Mouse (Mus musculus) hindbrain, embryonic 13.5 days (tissue): ENCODE measurements at regions not wholly inside any gene's neighbourhood (a gene's known extent, or its start where the extent isn't known, plus 50 kb on each side); places are given as distances from the start of the nearest gene placed in this dataset.
A peak's percentile ranks its signal among the peaks of the same experiment; 100 is the strongest.

Experiments used
- ATAC-seq: fragments of 200-750 bp; cut with Nextera tagmentation; 2 replicates; pipeline ENCODE4 v1.8.0; 2017; ENCODE audit warnings: moderate TSS enrichment; ENCODE audit not compliant: low FRiP score
- H3K27ac ChIP-seq: fragments of 300-500 bp; sonication (generic); 2 replicates; pipeline ENCODE4 v1.5.1; 2015; ENCODE audit warnings: inconsistent platforms, mild to moderate bottlenecking, moderate library complexity
- H3K27me3 ChIP-seq: fragments of 300-500 bp; sonication (generic); 2 replicates; pipeline ENCODE4 v1.6.1; 2015; ENCODE audit warnings: mild to moderate bottlenecking, inconsistent platforms
- H3K36me3 ChIP-seq: fragments of 300-500 bp; sonication (generic); 2 replicates; pipeline ENCODE4 v1.6.1; 2015; ENCODE audit warnings: mild to moderate bottlenecking, inconsistent platforms
- H3K4me1 ChIP-seq: fragments of 300-500 bp; sonication (generic); replicated peaks from 2 replicates; pipeline ENCODE4 v1.6.1; 2015; ENCODE audit warnings: inconsistent platforms
- H3K4me2 ChIP-seq: fragments of 300-500 bp; sonication (generic); 2 replicates; pipeline ENCODE4 v1.6.1; 2015; ENCODE audit warnings: inconsistent platforms, mild to moderate bottlenecking, moderate library complexity
- H3K4me3 ChIP-seq: fragments of 300-500 bp; sonication (generic); 2 replicates; pipeline ENCODE4 v1.5.1; 2015; ENCODE audit warnings: mild to moderate bottlenecking, inconsistent platforms
- H3K9ac ChIP-seq: fragments of 300-500 bp; sonication (generic); 2 replicates; pipeline ENCODE4 v1.6.1; 2015; ENCODE audit warnings: mild to moderate bottlenecking, inconsistent platforms
- H3K9me3 ChIP-seq: fragments of 300-500 bp; sonication (generic); 2 replicates; pipeline ENCODE4 v1.6.1; 2016; ENCODE audit warnings: inconsistent platforms
- WGBS: fragments of 180-500 bp; shearing (Covaris S2); methylation state at CpG from one replicate; pipeline ENCODE4 v1.1.7; 2015; 5-methylcytosine and 5-hydroxymethylcytosine counted together

DNA sequence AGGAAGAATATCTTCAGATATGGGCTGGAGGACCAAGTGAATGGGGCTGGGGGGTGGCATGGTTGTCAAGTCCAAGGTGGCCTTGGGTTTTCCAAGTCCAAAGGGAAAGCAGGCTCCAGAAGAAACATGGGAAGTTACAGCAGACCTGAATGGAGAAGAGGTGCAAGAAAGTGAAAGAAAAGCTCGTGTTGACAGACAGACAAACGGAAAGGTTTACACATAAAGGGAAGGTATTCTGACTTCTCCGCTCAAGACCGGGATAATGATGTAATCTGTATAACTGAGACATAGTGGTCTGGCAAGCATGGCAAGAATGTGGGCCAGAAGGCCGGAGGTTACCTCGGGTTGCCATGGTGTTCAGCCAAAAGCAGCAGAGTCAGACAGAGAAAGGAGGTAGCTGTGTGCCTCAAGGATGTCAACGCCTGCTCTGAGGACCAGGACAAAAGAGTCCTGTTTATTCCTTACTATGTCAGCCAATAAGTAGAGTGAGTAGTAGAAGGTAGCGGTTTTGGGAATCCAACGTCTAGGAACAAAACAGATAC is 50.8 kb upstream of the Elk3 start:
- WGBS, result 83% methylated on average over 9 of the region's 9 CpGs
- H3K4me1 ChIP-seq, result no peaks in the 10 kb centered on the region
- ATAC-seq, result no peak
- H3K9ac ChIP-seq, result no peak overlapping the region
- no peak overlapping the region for H3K4me3 ChIP-seq
- H3K36me3 ChIP-seq, result no peaks in the 10 kb centered on the region
- no peaks in the 10 kb centered on the region for H3K9me3 ChIP-seq
- no peak overlapping the region for H3K4me2 ChIP-seq
- H3K27me3 ChIP-seq, result no peaks in the 10 kb centered on the region
- no peak overlapping the region for H3K27ac ChIP-seq

DNA sequence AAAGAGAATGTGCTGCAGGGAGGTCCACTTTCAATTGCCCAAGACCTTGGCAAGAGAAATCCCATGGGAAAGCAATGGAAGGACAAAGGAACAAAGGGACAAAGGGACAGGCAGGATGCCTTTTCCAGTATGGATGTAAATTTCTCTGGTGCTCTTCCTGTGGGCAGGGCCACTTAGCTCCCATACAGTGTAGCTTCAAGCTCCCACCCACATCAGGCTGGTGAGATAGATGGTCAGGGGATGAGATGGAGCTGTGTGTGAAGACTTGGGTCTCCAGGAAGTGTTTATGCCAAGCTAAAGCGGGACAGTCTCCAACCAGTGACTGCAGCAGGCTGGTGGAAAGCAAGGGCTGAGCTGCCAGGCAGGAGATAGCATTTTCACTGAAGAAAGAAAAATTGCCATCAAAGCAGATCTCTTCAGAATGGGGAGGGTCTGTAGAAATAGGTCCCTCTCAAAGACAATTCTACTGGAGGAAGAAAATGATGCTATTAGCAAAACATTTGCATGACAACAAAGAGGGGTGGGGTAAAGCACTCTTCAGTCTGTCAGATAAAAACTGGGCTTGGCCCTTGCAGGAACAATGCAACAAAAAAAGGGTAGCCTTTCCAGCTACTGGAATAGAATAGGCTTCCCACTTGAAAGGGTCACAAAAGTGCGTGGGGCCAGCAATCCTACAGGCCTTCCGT is 53.3 kb upstream of the Elk3 start:
- H3K36me3 ChIP-seq, result no peaks in the 10 kb centered on the region
- H3K9me3 ChIP-seq, result no peaks in the 10 kb centered on the region
- no peak overlapping the region for H3K9ac ChIP-seq
- ATAC-seq, result no peak
- H3K27me3 ChIP-seq, result no peaks in the 10 kb centered on the region
- no peaks in the 10 kb centered on the region for H3K4me1 ChIP-seq
- no peak overlapping the region for H3K4me3 ChIP-seq
- 46% methylated on average over 3 of the region's 3 CpGs for WGBS
- H3K27ac ChIP-seq, result no peak overlapping the region
- H3K4me2 ChIP-seq, result no peak overlapping the region

DNA sequence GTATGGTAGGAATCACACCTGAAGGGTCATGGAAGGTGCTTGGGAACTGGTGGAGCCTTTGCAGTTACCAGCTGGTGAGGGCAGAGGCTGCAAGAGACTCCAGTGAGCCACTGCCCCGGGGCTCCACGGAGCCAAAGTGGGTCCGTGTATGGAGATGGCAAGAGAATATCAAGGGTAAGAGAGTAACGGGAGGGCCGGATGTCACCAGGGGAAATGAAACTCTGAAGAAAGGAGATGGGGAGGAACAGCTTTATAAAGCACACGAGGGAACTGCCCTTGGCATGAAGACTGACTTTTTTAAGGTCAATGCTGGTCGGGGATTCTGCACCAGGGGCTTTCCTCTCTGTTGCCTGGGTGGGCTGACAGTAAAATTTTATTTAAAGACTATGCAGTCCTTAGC is 53.9 kb upstream of the Elk3 start:
- no peak for ATAC-seq
- WGBS, result 82% methylated on average over 7 of the region's 7 CpGs
- Histone ChIP-seq H3K4me3 (no peak overlapping the region), H3K36me3 (no peaks in the 10 kb centered on the region), H3K27ac (no peak overlapping the region), H3K27me3 (no peaks in the 10 kb centered on the region), H3K4me1 (no peaks in the 10 kb centered on the region), H3K9me3 (no peaks in the 10 kb centered on the region), H3K9ac (no peak overlapping the region), H3K4me2 (no peak overlapping the region)

DNA sequence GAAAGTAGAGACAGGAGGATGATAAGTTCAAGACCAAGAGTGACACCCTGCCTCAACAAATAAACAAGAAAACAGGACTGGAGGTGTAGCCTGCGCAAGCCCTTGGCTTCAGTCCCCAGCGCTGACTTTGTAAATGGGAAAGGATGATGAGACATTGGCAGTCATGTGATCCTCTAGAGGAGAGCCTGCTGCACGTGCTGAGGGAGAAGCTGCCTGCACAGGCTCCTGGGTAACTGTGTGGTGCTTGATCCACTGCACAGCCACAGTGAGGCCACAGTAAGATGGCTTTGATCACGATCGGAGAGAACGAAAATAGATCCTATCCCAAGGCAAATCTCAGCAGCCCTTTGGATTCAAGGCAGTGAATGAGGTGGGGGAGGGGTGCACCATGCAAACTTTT is 54.4 kb upstream of the Elk3 start:
- ATAC-seq, result no peak
- Histone ChIP-seq H3K27me3 (no peaks in the 10 kb centered on the region), H3K4me2 (no peak overlapping the region), H3K4me1 (no peaks in the 10 kb centered on the region), H3K27ac (no peak overlapping the region), H3K4me3 (no peak overlapping the region), H3K36me3 (no peaks in the 10 kb centered on the region), H3K9me3 (no peaks in the 10 kb centered on the region), H3K9ac (no peak overlapping the region)
- WGBS, result 78% methylated on average over 6 of the region's 6 CpGs

DNA sequence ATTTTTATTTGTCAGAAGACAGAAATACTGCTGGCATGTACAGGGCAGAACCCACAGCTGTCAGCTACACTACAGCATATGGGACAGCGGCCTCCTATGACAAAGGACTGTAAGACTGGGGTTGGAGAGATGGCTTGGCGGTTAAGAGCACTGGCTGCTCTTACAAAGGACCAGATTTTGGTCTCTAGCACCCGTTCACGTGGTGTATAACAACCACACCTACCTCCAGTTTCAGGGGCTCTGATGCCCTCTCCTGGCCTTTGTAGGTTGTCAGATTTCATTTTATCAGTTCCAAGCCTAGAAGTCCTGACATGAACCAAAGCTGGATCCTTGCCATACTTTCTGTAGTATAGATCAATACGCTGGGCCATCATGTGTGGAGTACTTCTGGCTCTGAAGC is 54.9 kb upstream of the Elk3 start:
- 82% methylated on average over 5 of the region's 5 CpGs for WGBS
- H3K9me3 ChIP-seq, result no peaks in the 10 kb centered on the region
- no peak overlapping the region for H3K9ac ChIP-seq
- no peaks in the 10 kb centered on the region for H3K4me1 ChIP-seq
- H3K36me3 ChIP-seq, result no peaks in the 10 kb centered on the region
- H3K4me2 ChIP-seq, result no peak overlapping the region
- no peaks in the 10 kb centered on the region for H3K27me3 ChIP-seq
- H3K4me3 ChIP-seq, result no peak overlapping the region
- no peak for ATAC-seq
- H3K27ac ChIP-seq, result no peak overlapping the region

DNA sequence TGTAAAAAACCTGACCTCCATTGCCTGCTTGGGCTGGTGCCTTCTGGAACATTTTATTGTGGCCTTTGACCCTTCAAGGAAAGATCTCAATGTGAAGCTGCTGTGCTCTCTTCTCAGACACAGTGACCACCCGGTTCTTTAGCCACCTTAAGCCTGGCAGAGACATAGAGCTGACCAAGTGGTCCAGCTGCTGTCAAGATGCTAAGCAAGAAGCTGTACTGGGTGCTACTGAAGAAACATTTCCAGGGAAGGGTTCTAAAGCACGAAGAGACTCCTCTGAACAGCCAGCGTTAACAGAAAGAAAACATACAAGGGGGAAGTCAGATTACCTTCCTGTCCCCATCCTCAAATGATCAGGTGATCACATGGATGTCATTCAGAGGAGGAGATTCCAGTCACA is 58.8 kb upstream of the Elk3 start:
- Histone ChIP-seq H3K27ac (no peak overlapping the region), H3K36me3 (no peaks in the 10 kb centered on the region), H3K9me3 (no peaks in the 10 kb centered on the region), H3K4me1 (peaks cover 9% of the 10 kb centered on the region; the same call in 1 of the 2 replicates), H3K27me3 (no peaks in the 10 kb centered on the region), H3K9ac (no peak overlapping the region), H3K4me3 (no peak overlapping the region), H3K4me2 (no peak overlapping the region)
- no peak for ATAC-seq
- 73% methylated on average over 3 of the region's 3 CpGs for WGBS

DNA sequence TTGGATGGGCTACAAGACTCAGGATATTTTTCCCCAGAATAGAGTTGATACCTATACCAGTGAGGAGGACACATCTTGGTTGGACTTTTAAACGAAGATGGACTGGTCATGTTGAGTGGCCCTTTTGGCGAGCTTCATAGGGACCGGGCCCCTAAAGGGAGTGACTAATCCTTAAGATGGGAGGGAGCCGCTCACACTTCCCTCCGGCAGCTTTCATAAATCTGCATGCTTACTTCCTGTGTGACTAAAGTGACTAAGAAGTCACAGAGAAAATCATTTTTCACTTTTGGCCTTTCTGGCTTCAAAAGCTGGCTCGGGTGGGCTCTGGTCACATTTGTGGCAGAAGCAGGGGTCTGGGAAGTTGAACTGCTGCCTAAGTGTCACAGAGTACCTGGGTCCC is 59.4 kb upstream of the Elk3 start:
- no peak overlapping the region for H3K27ac ChIP-seq
- no peaks in the 10 kb centered on the region for H3K36me3 ChIP-seq
- H3K4me1 ChIP-seq, result peaks cover 14% of the 10 kb centered on the region; the same call in 1 of the 2 replicates
- ATAC-seq, result no peak
- no peak overlapping the region for H3K4me2 ChIP-seq
- 85% methylated on average over 6 of the region's 6 CpGs for WGBS
- H3K9ac ChIP-seq, result no peak overlapping the region
- H3K4me3 ChIP-seq, result no peak overlapping the region
- no peaks in the 10 kb centered on the region for H3K9me3 ChIP-seq
- no peaks in the 10 kb centered on the region for H3K27me3 ChIP-seq

DNA sequence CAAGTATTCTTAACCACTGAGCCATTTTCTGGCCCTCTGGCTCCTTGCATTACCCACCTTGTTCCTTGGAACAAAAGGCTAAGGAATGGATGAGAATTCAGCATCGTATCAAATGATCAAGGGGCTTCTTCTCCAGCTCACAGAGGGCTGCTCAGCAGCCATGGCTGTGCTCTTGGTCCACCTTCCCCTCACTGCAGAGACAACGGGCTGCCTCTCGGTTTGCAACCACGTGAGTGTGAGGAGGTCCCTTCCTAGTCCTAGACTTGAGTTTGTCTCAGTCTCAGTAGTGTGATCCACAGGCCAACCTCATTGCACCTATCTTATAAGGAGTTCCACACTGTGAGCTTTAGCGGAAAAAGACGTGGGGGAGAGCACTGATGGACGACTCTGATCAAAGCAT is 61.3 kb upstream of the Elk3 start:
- Histone ChIP-seq H3K27me3 (no peaks in the 10 kb centered on the region), H3K27ac (no peak overlapping the region), H3K9ac (no peak overlapping the region), H3K4me2 (no peak overlapping the region), H3K36me3 (no peaks in the 10 kb centered on the region), H3K9me3 (no peaks in the 10 kb centered on the region), H3K4me3 (no peak overlapping the region), H3K4me1 (peaks cover 14% of the 10 kb centered on the region; the same call in 1 of the 2 replicates)
- WGBS, result 88% methylated on average over 7 of the region's 7 CpGs
- no peak for ATAC-seq

DNA sequence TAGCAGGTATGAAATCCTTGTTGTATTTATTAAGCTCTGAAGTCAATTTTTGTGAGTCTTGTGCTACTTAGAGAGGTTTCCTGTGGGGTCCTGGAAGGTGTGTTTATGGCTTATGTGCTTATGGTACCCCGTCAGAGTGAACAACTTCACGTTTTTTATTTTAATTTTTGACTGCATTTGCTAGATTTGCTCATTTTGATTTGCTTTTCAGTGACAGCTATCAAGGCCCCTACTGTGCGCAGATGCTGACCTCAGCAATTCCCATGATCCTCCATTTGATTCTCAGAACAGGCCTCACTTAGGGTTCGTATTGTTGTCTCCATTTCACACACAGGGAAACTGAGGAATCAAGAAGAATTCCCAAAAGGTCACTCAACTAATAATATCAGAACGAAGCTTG is 62.3 kb upstream of the Elk3 start:
- peaks cover 14% of the 10 kb centered on the region; the same call in 1 of the 2 replicates for H3K4me1 ChIP-seq
- H3K27me3 ChIP-seq, result no peaks in the 10 kb centered on the region
- H3K4me2 ChIP-seq, result no peak overlapping the region
- H3K9me3 ChIP-seq, result no peaks in the 10 kb centered on the region
- no peak overlapping the region for H3K4me3 ChIP-seq
- no peak overlapping the region for H3K9ac ChIP-seq
- H3K36me3 ChIP-seq, result no peaks in the 10 kb centered on the region
- 87% methylated on average over 5 of the region's 5 CpGs for WGBS
- H3K27ac ChIP-seq, result no peak overlapping the region
- no peak for ATAC-seq

DNA sequence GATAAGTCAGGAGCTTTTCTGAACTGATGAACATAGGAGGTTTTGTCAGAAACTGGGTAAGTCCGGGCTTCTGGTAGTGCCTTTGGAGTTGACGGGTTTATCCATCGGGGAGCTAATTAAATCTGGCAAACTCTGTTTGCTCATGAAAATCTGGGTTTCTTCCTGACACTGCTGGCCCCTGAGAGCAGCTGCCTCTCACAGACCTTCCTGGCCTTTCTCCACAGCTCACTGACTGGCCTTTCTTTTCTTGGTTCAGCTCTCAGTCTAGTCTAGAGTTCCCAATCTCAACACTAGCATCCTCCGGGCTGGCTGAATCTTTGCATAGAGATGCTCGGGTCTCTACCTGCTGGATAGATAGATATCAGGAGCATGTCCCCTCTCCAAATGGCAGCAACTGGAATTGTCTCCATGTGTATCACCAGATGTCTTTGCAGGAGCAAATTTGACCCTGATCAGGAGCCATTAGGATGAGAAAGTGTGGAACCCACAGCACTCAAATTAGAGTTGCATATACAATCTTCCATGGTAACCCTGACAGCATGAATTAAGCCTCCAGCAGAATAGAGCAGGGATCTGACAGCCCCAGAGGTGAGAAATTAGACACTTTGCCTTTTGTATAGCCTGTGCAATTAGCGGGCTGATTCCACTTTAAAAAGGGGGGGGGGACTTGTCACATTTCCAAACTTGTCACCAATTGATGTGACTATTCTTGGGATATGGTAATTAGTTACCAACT is 63.2 kb upstream of the Elk3 start:
- Histone ChIP-seq H3K36me3 (no peaks in the 10 kb centered on the region), H3K27me3 (no peaks in the 10 kb centered on the region), H3K4me2 (no peak overlapping the region), H3K9me3 (no peaks in the 10 kb centered on the region), H3K4me1 (peaks cover 14% of the 10 kb centered on the region; the same call in 1 of the 2 replicates), H3K27ac (no peak overlapping the region), H3K4me3 (no peak overlapping the region), H3K9ac (no peak overlapping the region)
- 76% methylated on average over 6 of the region's 6 CpGs for WGBS
- no peak for ATAC-seq

DNA sequence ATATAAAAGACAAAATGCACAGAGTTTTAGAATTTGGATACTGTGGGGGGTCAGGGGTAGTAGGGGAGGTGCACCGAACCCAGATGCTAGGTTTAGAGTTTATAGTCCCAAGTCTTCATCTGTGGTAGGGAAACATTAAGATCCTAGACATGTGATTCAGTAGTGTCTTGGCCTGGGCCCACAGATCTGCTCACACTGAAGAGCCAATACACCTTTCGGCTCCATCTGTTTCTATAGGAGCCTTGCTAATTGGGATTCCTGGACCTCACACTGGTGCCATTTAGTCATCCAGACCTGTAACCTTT is 63.7 kb upstream of the Elk3 start:
- Histone ChIP-seq H3K4me2 (no peak overlapping the region), H3K36me3 (no peaks in the 10 kb centered on the region), H3K27ac (peak overlapping the region; percentile 35; the same call in 1 of the 2 replicates), H3K9ac (no peak overlapping the region), H3K9me3 (no peaks in the 10 kb centered on the region), H3K27me3 (no peaks in the 10 kb centered on the region), H3K4me1 (peaks cover 14% of the 10 kb centered on the region; the same call in 1 of the 2 replicates), H3K4me3 (no peak overlapping the region)
- WGBS, result 74% methylated on average over 2 of the region's 2 CpGs
- no peak for ATAC-seq

DNA sequence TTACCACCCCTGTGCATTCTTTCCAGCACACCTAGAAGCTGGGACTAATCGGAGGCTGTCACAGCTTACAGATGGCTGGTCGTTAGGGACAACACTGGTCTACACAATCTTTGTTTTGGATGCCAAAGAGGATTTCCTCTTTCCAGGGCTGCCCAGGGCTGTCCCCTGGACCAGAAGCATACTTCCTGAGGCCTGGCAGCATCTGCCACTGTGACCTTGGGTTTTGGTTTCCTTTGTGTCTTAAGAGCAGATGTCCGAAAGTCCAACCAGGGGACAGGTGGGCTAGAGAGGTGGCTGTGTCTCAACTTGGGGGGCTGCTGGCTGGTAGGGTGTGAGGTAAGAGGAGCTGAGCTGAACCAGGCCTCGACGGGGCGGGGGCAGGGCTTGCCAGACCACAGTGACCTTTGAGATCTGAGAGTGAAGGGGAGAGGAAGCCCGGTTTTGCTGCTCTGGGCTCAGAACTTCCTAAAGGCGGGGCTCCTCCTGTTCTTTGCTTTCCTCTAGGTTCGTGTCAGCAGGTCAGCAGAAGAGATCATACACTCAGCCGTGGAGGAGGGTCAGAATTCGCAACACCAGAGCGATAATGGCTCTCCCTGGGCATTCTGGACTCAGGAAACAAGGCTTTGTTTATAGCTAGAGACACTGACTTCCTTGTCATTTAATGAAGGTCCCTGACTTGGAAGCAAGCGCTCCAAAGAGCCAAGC is 64.2 kb upstream of the Elk3 start:
- no peak overlapping the region for H3K4me2 ChIP-seq
- WGBS, result 71% methylated on average over 13 of the region's 13 CpGs
- no peak for ATAC-seq
- H3K9me3 ChIP-seq, result no peaks in the 10 kb centered on the region
- H3K36me3 ChIP-seq, result no peaks in the 10 kb centered on the region
- no peaks in the 10 kb centered on the region for H3K27me3 ChIP-seq
- H3K27ac ChIP-seq, result peak overlapping the region; percentile 35; the same call in 1 of the 2 replicates
- H3K9ac ChIP-seq, result no peak overlapping the region
- H3K4me3 ChIP-seq, result no peak overlapping the region
- H3K4me1 ChIP-seq, result peaks cover 14% of the 10 kb centered on the region; the same call in 1 of the 2 replicates
